Mouse (Mus musculus) ES-E14 (cell line): ENCODE results near the gene Psmb7.

Experiments
- HCFC1 ChIP-seq: IDR thresholded peaks from 2 replicates; pipeline ENCODE4 v1.6.1; 2012; ENCODE audit warnings: low read length, inconsistent platforms, borderline replicate concordance; ENCODE audit not compliant: insufficient read depth
- MAFK ChIP-seq: IDR thresholded peaks from 2 replicates; pipeline ENCODE4 v1.6.1; 2014; ENCODE audit warnings: mild to moderate bottlenecking, low read depth, low read length, inconsistent platforms; ENCODE audit not compliant: insufficient read depth
- ZC3H11A ChIP-seq: IDR thresholded peaks from 2 replicates; pipeline ENCODE4 v1.6.1; 2012; ENCODE audit warnings: low read depth, mild to moderate bottlenecking, inconsistent platforms, low read length, borderline replicate concordance
- ZNF384 ChIP-seq: IDR thresholded peaks from 2 replicates; pipeline ENCODE4 v1.6.1; 2012; ENCODE audit warnings: low read depth, low read length, inconsistent platforms

- TF ChIP-seq HCFC1 (no peak), MAFK (no peak), ZNF384 (no peak), ZC3H11A (no peak)
Observed at GRCm38 (mm10) chr2:38653694-38654093, 9.8 kb upstream of the Psmb7 start.
